Mouse (Mus musculus) spleen, adult 2 months (tissue): Measurements from ENCODE around the gene Gm7951. TPM values are rescaled to one million over a fixed set of nuclear protein-coding genes. Genes with fewer than 3 reads are reported as not detected.
"Not testable (repeated sequence)": the region's sequence is repeated elsewhere in the genome, so short reads cannot be mapped to it uniquely, and the experiment has no call there.

Experiments used
- DNase-seq, 2 experiments: peaks; one replicate each; pipeline versions ENCODE4 v3.0.0 to v3.0.0-alpha.2; 2012 to 2021; ENCODE audit warnings: low spot score in 2 of 2, low read depth in 1 of 2
- H3K27ac ChIP-seq: fragments of 200-500 bp; 2 replicates; pipeline ENCODE4 v1.5.1; 2012; ENCODE audit warnings: low read length, inconsistent platforms; ENCODE audit not compliant: insufficient read depth
- H3K27me3 ChIP-seq: fragments of 200-500 bp; 2 replicates; pipeline ENCODE4 v1.6.1; 2012; ENCODE audit warnings: mild to moderate bottlenecking, moderate library complexity, low read length, inconsistent platforms; ENCODE audit not compliant: control insufficient read depth, insufficient read depth
- H3K36me3 ChIP-seq: fragments of 200-500 bp; 2 replicates; pipeline ENCODE4 v1.6.1; 2012; ENCODE audit warnings: mild to moderate bottlenecking, low read length, inconsistent platforms; ENCODE audit not compliant: control insufficient read depth, insufficient read depth
- H3K4me1 ChIP-seq: fragments of 200-500 bp; 2 replicates; pipeline ENCODE4 v1.6.1; 2011; ENCODE audit warnings: inconsistent platforms; ENCODE audit not compliant: control insufficient read depth, insufficient read depth, insufficient read length
- H3K4me3 ChIP-seq: fragments of 200-500 bp; 2 replicates; pipeline ENCODE4 v1.5.1; 2011; ENCODE audit warnings: mild to moderate bottlenecking, inconsistent platforms; ENCODE audit not compliant: insufficient read depth, insufficient read length; ENCODE audit errors: extremely low read depth
- WGBS: fragments of 180-500 bp; shearing (Covaris S2); methylation state at CpG from one replicate; pipeline ENCODE4 v1.1.7; 2018; 5-methylcytosine and 5-hydroxymethylcytosine counted together
- polyA plus RNA-seq: library from polyadenylated mRNA; depleted of rRNA; stranded (reverse); fragments of >200 nt; gene quantifications from 2 replicates; pipeline ENCODE4 v1.2.3, GENCODE M21; 2012; rRNA removed

Gm7951 gene
- polyA plus RNA-seq: not detected in 2 replicates

GRCm38 (mm10) chr14:42117269-42117668 is at the start of gene Gm7951:
Gene Gm7951, minus strand, starts transcription at chr14:42117369.
- not testable (repeated sequence) for H3K36me3 ChIP-seq, H3K27ac ChIP-seq, DNase-seq, H3K4me3 ChIP-seq, H3K27me3 ChIP-seq, H3K4me1 ChIP-seq
- WGBS: no CpG with 5 or more reads among the region's 2 CpGs

DNA sequence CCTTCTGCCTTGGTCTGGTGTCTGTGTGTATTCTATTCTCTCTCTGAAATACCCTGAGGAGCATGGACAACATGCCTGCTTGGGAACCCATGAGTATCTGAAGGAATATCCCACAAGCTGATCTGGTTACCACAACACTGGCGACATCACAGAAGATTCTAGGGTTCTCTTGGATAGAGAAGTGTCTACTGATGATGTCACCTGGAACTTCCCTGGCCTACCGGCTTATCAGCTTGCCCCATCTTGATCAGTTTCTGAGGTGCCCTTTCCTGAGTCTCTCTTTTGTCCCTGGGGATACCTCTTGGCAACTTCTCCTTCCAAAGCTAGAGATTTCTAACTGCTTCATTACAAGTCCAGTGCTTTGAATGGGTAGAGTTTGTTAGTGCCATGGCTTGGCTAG is 45.4 kb upstream of the Gm7951 start, which contains the start of gene Gm17027:
Gm17027 (minus strand) TSS at position 101 of the 400 bp plus-strand sequence.
- not testable (repeated sequence) for H3K4me3 ChIP-seq, H3K27me3 ChIP-seq, H3K4me1 ChIP-seq, H3K36me3 ChIP-seq, H3K27ac ChIP-seq, DNase-seq
- WGBS: 82% methylated on average over 2 of the region's 2 CpGs

GRCm38 (mm10) chr14:42134571-42134970 is 17.4 kb upstream of the Gm7951 start:
- not testable (repeated sequence) for H3K4me3 ChIP-seq, DNase-seq, H3K27ac ChIP-seq, H3K36me3 ChIP-seq, H3K4me1 ChIP-seq, H3K27me3 ChIP-seq
- 85% methylated on average over 7 of the region's 8 CpGs for WGBS

- not testable (repeated sequence) for DNase-seq, H3K4me1 ChIP-seq, H3K27ac ChIP-seq, H3K27me3 ChIP-seq, H3K4me3 ChIP-seq, H3K36me3 ChIP-seq
- WGBS: 47% methylated on average over 11 of the region's 14 CpGs
Measured at GRCm38 (mm10) chr14:42133806-42134205, 16.6 kb upstream of the Gm7951 start.

Other genes with a start within 250 kb of the Gm7951 start
- not detected in 2 replicates for gene Gm7980, start 210.1 kb downstream of the Gm7951 start, polyA plus RNA-seq
- gene 1700049E17Rik1, start 192.4 kb downstream of the Gm7951 start, polyA plus RNA-seq: not detected in 2 replicates
- gene 1700024B05Rik, start 173.4 kb downstream of the Gm7951 start, polyA plus RNA-seq: not detected in 2 replicates
- not detected in 2 replicates for gene Gm6401, start 149.4 kb downstream of the Gm7951 start, polyA plus RNA-seq
- not detected in 2 replicates for gene Gm3543, start 134.0 kb downstream of the Gm7951 start, polyA plus RNA-seq
- gene Gm17027, start 45.3 kb upstream of the Gm7951 start, polyA plus RNA-seq: not detected in 2 replicates
- gene Gm3573, start 73.4 kb upstream of the Gm7951 start, polyA plus RNA-seq: not detected in 2 replicates
- gene Gm17026, start 142.7 kb upstream of the Gm7951 start, polyA plus RNA-seq: not detected in 2 replicates
- not detected in 2 replicates for gene Gm9611, start 180.0 kb upstream of the Gm7951 start, polyA plus RNA-seq
- gene Gm7995, start 192.8 kb upstream of the Gm7951 start, polyA plus RNA-seq: not detected in 2 replicates